Mouse (Mus musculus) kidney, adult 9 months (tissue): ENCODE data around the gene Pon2.
"Not testable (repeated sequence)": the region's sequence is repeated elsewhere in the genome, so short reads cannot be mapped to it uniquely, and the experiment has no call there.

Source experiments
- DNase-seq: peaks from one replicate; pipeline ENCODE4 v3.0.0; 2022

The Pon2 gene

DNA sequence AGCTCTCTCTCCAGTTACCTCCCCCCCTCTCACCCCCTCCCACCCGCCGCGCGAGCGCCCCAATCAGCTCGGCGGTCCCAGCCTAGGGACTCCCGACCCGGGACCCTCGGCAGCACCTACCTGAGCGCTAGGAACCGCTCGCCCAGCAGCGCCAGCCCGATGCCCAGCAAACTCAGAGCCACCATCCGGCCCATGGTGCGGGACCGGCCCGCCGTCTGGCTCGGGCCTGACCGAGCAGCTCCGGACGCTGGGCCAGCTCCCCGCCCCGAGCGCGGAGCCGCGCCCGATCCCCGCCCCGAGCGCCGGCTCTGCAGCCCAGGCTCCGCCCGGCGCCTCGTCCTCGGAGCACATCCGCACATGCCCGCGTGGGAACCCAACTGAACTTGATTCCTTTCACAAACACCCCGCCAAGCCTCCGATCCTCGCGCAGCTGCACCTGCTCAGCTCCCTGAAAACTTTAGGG lies at the start of gene Pon2:
TSS of gene Pon2 (minus strand) at position 364 of the 463 bp plus-strand sequence.
- peak; percentile 73 for DNase-seq

DNA sequence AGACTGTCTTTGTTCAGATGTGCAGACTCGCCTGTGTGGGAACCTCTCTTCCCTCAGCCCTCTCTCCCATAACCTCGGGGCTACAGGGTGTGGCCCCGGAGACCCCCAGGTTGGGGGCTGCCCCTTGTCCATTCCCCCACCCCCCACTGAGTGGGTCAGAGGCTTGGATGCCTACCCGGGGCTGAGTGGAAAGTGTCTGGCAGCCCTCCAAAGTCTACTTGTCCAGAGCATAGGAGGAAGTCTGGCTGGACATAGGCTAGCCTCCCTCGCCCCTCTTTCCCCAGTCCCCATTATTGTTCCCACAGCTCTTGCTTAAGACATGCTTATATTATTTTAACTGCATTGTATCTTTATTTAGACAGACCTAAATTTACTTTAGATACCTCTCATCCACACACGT lies 46.0 kb upstream of the Pon2 start:
- no peak for DNase-seq

DNA sequence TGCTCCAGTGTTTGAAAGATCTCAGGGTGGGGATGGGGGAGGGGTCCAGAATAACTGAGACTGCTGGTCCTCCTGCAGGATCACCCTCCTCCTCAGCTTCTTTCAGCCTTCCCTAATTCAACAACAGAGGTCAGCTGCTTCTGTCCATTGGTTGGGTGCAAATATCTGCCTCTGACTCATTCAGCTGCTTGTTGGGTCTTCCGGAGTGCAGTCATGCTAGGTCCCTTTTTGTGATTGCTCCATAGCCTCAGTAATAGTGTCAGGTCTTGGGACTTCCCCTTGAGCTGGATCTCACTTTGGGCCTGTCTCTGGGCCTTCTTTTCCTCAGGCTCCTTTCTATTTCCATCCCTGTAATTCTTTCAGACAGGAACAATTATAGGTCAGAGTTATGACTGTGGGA lies 41.0 kb upstream of the Pon2 start:
- not testable (repeated sequence) for DNase-seq

DNA sequence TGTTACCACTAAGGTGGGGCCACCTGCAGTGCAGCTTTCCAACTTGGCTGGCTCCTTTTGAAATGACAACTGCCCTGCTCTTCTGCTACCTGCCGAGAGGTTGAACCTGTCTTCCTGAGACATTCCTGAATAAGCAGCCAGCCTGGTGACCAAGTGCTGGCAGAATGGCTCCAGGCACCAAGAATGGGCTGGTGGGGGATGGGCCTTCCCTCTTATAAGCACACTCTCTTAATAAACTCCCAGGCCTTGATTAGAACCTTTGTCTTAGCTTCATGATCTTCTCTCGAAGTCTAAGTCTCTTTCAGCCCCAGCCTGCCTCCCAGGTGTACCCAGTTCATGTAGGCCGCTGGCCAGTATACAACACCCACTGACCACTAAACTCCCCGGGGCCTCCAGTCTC lies 40.5 kb upstream of the Pon2 start:
- DNase-seq: not testable (repeated sequence)

DNA sequence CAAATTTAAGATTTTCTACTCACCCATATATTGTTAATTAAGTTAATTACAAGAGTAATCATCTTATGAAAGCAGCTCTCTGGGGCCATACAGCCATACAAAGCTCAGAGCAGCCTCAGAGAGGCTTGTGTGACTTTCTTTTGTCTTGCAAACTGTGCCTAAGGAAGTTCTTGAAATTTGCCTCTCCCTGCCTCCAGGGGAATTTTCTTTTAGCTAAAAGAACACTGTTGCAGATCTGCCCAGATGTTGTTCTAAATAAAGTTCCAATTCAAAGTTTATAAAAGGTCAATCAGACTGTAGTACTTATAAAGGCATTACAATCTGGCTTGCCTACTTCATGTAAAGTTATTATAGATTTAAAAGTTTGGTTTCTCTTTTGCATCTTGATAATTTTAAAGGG lies 37.8 kb upstream of the Pon2 start:
- not testable (repeated sequence) for DNase-seq

DNA sequence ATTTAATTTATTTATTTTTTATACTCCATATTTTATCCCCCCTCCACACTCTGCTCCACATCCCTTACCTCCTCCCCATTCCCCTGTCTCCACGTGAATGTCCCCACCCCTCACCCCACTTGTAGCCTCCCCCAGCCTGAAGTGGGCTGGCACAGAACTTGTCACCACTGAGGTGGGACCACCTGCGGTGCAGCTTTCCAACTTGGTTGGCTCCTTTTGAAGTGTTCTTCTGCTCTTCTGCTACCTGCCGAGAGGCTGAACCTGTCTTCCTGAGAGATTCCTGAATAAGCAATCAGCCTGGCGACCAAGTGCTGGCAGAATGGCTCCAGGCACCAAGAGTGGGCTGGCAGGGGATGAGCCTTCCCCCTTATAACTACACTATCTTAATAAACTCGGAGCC lies 35.8 kb upstream of the Pon2 start:
- no peak for DNase-seq

DNA sequence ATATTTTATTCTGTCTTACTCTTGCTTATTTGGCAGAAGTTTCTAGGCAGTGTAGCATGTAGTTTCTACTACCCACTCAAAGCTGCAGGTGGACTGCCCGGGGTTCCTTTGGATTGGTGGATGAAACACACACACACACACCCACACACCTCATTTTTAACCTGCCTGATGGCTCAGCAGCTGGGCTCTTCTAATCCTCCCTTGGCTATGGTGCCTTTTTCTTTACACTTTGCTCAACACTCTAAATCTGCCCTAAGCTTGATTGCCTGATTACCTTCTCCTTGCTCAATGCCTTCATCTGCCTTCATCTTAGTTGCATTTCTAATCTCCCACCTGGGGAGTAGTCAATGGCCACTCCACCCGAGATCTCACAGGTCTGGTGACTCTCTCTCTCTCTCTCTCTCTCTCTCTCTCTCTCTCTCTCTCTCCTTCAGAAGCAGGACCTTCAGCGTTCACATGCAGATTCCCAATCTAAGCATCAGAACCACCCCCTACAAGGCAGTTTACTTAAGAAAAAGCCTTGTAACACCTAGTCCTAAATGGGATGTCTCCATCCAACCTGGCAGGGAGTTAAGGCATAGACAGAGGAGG lies 34.4 kb upstream of the Pon2 start:
- no peak for DNase-seq

DNA sequence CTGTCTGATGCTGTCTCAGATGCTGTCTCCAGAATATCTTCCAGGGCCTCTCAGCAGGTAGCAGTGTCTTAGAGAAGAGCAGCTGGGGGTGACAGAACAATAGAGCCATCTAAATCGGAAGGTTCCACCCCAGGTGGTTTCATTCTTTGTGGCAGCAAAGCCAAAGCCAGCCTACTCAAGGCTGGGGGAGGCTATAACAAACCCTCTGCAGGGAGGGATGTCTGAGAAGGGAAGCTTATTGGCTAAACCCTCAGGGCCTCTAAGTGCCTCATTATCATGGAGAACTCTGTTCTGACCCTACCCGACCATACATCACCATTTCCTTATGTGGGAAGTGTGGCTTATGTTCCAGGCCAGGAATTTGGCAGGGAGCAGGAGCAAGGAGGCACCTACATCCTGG lies 26.9 kb upstream of the Pon2 start:
- DNase-seq: no peak

DNA sequence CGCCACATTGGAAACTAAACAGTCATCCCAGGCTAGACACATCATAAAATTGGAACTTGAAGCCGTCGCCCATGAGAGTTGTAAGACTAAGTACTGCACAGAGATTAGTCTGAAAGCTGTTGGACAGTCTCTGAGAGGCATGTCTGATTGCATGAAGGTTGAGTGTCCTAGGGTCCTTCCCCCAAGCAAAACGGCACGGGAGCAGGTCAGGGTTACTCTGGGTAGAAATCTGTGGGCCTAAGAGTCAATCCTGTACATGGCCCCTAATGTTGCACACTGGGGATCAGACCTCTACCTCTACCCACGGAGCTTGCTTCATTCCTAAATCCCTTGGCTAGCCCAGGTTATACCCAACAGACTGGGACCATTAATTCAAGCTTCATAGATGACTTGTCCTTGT lies 25.8 kb upstream of the Pon2 start:
- not testable (repeated sequence) for DNase-seq

DNA sequence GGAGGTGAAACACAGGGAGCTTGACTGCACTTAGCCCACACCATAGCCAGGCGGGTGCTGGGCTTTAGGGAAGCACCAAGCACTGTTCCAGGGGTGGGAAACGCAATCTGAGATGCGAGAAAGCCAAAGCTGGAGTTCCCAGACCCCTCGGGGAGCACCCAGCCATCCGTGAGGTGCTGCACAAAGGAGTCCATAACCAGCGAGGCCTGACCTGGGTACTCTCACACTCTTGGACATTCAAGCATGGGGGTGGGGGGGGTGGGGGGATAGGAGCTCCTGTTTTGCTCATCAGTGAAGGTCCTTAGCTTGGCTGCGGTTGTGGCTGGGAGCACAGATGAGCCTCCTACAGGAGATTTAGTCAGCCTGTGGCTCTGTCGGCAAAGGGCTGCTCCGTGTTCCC lies 18.4 kb upstream of the Pon2 start:
- no peak for DNase-seq

DNA sequence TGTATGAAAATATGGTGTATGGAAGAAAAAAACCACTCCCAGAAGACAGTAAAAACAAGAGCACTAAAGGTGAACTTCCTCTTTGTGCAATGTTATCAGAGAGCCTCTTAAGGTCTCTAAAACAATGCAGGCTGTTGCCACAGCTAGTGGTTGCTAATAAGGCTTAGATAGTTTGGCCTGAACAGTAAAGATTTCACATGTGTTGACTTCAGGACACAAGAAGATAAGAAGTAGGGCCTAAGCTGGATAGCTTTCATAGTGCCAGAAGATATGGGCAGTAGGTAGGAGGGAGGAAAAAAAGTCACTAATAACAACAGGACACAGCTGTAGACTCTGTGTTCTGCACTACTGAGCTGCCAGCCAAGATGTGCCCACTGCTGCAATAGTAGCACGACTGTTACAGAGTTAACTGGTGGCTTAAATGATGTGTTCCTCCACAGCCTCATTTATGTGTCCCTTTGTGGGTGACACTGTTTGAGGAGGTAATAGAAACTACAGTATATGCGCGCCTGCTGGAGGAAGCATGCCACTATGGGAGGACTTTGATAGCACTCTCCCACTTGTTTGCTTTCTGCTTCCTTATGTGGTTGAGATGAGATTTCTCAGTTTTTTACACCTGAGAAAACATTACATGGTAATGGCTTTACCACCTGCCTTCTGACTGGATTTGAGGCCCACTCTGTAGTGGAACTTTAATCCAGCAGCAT lies 17.0 kb upstream of the Pon2 start:
- DNase-seq: no peak

DNA sequence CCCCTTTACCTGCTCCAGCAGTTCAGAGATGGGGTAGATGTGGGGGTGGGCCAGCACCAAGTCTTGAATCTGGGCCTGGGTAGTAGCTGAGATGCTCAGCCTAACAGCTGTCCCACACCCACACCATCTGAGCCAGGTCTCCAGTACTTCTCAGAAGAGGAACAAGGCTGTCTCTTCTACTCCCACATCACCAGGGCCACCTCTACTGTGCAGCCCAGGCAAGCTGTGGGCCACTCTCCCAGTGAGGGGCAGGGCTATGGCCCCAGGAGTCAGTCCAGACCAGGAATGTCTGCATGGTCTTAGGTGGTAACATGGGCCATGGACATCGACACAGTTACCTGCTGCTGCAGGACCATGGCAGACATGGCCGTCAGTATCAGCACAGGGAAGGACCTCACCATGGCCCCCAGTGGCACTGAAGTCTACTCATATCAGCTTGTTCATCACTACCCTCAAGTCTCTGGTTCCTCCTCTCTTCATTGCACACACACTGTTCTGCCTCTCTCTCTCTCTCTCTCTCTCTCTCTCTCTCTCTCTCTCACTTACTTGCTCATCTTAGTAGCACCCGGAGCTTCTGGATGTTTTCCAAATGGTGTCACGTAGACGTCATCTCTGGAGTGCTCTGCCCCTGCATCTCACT lies 15.8 kb upstream of the Pon2 start:
- no peak for DNase-seq

DNA sequence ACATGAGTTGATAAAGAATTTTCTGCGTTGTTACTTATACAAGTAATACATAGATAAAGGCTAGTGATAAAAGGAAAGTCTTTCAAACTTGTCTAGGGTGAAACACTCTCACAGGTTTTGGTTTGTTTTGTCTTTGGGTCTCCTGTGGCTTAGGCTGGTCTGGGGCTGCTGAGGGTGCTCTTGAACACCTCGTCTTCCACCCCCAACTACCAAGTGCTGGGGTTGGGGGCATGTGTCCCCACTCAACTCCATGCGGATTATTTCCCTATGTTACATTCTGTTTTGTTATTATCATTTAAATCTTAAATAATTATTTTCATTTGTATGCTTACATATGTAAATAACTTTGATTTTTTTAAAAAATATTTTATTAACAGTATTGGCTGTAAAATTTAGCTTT lies 12.2 kb upstream of the Pon2 start:
- no peak for DNase-seq

DNA sequence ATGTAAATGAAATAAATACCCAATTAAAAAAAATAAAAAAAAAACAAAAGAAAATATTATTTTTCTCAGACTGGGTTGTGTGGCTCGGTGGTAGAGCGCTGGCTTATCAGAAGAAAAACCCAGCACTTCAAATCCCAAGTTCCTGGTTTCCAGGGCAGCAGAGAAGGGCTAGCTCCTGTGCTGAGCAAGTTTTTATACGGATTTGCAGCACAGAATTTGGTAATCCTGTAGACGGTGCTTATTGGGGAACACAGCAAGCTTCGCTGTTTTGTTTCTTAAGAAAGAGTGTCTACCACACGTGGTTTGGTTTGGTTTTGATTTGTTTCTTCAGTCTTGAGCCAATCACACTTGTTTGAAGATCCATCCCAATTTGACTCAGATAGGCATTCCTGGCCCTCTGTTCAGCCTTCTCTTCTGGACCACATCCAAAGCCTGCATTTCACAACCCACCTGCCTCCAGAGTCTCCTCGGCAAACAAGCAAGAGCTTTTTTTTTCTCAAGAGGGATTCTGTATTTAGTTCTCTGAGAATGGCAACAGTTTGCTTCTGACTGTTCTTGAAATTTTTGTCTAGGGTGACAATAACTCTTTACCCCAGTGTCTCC lies 11.4 kb upstream of the Pon2 start:
- no peak for DNase-seq

DNA sequence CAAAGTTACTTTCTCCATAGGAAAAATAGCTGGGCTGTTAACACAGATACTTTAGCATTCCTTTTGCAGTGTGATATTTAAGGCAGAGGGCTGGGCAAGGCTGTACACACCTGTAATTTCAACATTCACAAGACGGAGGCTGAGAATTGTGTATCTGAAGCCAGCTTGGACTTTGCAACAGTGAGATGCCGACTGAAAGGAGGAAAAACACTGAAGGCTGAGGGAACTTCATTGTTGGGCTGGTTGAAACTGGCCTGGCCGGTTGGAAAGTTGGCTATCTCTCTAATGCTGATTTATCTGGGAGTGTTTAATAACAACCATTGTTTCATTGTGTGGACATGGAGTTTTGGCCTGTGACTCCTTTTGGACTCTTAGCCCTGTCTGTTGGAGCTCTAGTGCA lies 7.7 kb upstream of the Pon2 start:
- no peak for DNase-seq

DNA sequence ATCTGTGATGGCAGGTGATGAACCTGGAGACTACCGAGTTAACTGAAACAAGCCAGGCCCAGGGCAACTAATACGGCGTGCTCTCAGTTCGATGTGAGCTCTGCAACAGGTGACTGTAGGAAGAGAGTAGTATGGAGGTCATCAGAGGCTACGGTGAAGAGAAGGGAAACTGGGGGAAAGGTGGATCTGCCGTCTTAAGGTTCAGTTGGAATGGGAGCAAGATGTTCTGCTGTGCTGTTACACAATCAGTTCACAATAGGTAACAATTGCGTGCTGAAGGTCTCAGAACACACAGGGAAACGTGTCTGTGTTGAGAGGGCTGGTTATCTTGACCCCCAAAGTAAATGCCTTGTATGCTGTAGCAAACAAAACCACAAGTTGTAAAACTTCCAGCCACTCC lies 6.7 kb upstream of the Pon2 start:
- peak; percentile 55 for DNase-seq

DNA sequence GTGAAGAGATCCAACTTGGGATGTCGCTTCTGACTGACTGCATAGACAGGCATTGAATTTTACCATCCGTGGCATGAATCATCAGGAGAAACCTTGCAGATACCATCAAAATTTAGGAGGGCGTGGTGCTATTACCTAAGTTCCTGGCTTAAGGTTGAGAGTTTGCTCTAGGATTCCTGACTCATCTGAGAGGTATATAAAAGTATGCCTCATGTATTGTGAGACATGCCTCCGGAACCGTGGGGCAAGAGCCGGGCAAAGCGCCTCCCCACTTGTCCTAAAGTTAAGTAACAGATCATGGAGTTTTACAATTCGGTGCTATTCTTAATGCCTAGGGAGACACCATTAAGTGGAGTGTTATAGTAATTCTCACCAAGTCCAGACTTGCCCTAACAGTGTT lies 2.4 kb upstream of the Pon2 start:
- DNase-seq: no peak

DNA sequence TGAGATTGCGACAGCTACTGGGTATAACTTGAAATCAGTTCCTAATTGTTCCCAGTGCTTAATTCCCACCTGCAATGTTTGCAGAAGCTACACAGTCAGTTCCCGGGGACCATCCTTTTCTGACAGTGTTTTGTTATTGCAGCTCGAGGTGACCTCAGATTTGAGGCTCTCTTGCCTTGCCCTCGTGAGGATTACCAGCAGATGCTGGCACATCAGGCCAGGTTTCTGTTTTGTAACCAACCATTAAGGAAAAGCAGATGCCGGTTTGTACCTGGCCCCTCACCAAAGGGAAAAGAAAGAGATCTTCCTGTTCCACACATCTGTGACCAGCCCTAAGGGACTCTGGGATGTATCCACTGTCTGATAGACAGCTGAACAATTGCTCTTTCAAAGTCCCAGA lies 1.3 kb upstream of the Pon2 start:
- DNase-seq: no peak

DNA sequence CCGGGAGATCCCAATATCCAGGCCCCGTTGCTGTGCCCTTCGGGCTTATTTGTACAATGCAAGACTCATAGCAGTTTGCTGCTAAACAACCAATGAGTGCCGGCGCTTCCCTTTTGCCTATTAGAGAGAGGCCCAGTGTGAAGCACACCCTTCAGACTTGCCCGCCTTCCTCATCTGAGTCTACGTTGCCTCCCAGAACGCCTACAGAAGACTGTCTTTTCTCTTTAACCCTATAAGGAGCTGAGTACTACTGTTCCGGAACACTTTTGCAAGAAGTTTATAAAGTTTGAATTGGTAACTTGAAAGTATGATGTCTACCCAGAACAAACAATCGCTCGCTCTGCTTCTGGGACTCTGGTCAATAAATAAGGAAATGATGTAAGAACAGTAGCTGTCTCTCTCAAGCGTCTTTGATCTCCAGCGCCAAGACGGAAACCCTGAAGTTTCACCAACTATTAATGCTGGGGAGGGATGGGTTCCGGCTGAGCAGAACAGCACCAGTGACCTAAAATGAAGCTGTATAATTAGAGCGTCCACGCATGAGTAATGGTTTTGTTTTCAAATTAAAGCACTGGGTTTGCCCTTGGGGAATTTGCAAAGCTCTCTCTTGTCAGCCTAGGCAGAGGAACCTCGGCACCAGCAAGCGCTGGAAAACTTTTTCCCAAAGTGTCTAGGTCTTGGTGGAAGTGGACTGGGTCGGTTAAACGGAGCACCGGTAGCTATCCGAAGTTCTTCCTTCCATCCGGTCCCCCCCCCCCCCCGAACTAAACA lies 749 bp downstream of the Pon2 start:
- DNase-seq: peak; percentile 60

DNA sequence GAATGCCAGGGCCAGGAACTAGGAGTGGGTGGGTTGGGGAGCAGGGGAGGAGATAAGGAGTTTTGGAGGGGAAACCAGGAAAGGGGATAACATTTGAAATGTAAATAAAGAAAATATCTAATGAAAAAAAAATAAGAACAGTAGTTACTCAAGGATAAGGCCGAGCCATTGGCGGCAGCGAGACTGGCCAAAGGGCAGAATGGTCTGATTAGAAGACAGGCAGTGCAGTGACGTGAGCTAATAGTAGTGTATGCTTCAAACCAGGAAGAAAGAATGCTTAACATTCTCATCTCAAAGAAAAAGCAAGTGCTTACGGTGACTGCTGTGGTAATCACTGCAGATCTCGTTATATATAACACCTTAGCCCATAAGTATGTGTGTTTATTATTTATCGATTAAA lies 2.2 kb downstream of the Pon2 start:
- no peak for DNase-seq

DNA sequence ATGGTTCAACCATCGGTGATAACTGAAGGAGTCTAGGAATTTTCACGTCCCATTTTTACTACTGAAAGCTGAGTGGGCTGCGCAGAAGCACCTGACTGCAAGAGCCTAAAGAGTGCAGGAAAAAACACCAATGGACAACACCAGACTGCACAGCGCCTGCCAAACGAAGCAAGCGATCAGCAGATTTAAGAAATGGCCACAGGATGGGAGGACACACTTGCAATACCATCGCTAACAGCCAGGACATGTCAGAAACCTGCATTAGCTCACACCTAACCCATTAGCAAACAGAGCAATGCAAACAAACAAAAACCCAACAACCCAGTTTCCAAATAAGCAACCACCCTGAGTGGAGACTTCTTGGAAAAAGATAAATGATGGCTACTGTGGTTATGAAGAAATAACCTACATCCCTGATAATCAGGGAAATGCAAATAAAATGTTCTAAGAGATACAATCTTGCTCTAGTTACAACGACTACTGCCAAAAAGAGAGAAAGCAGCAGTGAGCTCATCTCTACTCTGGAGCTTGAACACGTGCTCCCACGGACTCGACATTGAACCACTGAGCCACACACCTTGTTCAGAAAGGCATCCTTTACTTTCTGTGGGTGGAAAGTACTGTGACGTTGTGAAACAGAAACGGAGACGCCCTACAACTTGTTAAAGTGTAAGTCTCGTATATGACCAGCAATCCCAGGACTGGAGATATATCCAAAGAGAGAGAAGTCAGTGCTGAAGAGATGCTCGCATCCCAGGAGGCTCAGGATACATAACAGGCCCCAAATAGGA lies 3.4 kb downstream of the Pon2 start:
- no peak for DNase-seq

DNA sequence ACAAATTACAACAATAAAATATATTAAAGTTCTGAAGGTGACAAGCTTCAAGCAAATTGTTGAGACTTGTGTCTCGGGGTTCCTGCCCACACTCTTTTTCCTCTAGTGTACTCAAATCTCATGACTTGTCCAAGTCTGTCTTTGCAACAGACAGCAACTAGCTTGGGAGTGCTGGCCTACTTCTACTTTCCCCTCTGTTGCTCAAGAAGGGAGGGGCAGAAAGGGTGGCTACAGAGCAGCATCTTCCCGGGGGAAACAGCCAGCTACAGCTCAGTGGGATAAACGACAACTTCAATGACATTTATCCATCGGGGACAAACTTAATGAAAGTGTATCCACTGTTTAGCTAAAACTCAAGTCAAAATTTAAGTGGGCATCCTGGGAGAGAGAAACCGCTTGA lies 5.4 kb downstream of the Pon2 start:
- DNase-seq: no peak
